Mouse (Mus musculus) myocyte (in vitro differentiated cells): ENCODE measurements around the gene Cdc27.

ENCODE experiments used
- CEBPB ChIP-seq: IDR thresholded peaks from 2 replicates; pipeline ENCODE4 v1.6.1; 2011; ENCODE audit warnings: mild to moderate bottlenecking, moderate library complexity; ENCODE audit not compliant: poor library complexity, insufficient read depth, severe bottlenecking
- E2F4 ChIP-seq: IDR thresholded peaks from one replicate; pipeline ENCODE4 v1.6.1; 2011; ENCODE audit warnings: mild to moderate bottlenecking, control low read depth, moderate library complexity; ENCODE audit not compliant: insufficient read depth
- MAX ChIP-seq: IDR thresholded peaks from one replicate; pipeline ENCODE4 v1.6.1; 2011; ENCODE audit warnings: low read depth, mild to moderate bottlenecking, control low read depth
- MYOD1 ChIP-seq, 3 experiments: IDR thresholded peaks; one replicate each; pipeline ENCODE4 v1.6.1; 2011; ENCODE audit warnings: control low read depth in 2 of 3, low read depth in 2 of 3, mild to moderate bottlenecking in 2 of 3, moderate library complexity in 1 of 3; ENCODE audit not compliant: insufficient read length in 2 of 3, control insufficient read depth in 1 of 3
- MYOG ChIP-seq, 3 experiments: IDR thresholded peaks; one replicate each; pipeline ENCODE4 v1.6.1; 2011; ENCODE audit warnings: control low read depth in 2 of 3, low read depth in 2 of 3, mild to moderate bottlenecking in 2 of 3; ENCODE audit not compliant: insufficient read length in 2 of 3, control insufficient read depth in 1 of 3, insufficient read depth in 1 of 3
- POLR2A ChIP-seq: IDR thresholded peaks from one replicate; pipeline ENCODE4 v1.6.1; 2011; ENCODE audit warnings: low read depth, mild to moderate bottlenecking, control low read depth, moderate library complexity; ENCODE audit not compliant: insufficient read length
- POLR2AphosphoS2 ChIP-seq: IDR thresholded peaks from one replicate; pipeline ENCODE4 v1.6.1; 2011; ENCODE audit warnings: low read depth, control low read depth; ENCODE audit not compliant: insufficient read length
- SRF ChIP-seq: IDR thresholded peaks from one replicate; pipeline ENCODE4 v1.6.1; 2011; ENCODE audit warnings: low read depth; ENCODE audit not compliant: control insufficient read depth, insufficient read length
- USF1 ChIP-seq: IDR thresholded peaks from one replicate; pipeline ENCODE4 v1.6.1; 2011; ENCODE audit warnings: low read depth, mild to moderate bottlenecking, control low read depth, moderate library complexity

DNA sequence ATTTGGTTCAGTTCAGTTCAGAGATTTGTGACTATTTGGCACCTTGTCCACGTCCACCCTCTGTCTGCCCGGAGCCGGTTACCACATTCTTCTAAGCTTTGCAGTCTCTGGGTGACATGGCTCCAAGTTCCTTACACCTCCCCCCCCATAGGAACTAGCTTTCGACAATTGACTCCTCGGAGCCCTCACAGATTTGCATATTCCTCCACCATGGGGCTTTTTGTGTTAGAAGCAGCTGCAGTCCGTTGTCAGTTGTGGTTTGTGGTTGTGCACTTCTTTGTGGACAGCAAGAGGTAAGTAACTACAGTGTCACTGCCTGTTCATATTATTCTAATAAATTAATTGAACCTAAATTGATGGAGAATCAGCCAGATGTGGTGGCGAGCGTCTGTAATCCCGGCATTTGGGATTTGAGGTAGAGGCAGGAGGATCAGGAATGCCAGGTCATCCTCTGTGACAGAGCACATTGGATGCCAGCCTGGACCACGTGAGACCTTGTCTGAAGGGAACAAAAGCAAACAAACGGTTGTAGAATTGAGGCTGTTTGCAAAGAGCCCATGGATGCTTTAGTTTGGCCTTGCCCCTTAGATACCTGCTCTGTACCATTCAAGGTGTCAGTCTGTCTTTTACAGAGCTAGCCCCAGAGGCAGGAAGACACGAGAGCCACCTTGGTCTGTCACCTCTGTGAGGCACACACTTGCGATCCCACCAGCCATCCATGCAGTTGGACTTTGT, 32.4 kb upstream of the Cdc27 start:
- TF ChIP-seq MAX (no peak), POLR2AphosphoS2 (peak; percentile 64), USF1 (no peak), POLR2A (no peak), E2F4 (no peak), SRF (no peak), CEBPB (no peak), MYOD1 (IDR thresholded peaks at IDR 0.05; ENCODE audit: control insufficient read depth in 1 of 3, insufficient read length in 2 of 3, low read depth in 2 of 3) (no peak), MYOG (IDR thresholded peaks at IDR 0.05; ENCODE audit: control insufficient read depth in 1 of 3, insufficient read depth in 1 of 3, insufficient read length in 2 of 3, low read depth in 2 of 3) (no peak)
